Mouse (Mus musculus): ENCODE results near the gene Fstl4. TPM values are rescaled to one million over a fixed set of nuclear protein-coding genes. Genes with fewer than 3 reads are reported as not detected.

Gene Fstl4
- total RNA-seq, 1 experiment, result 0.09 TPM

DNA sequence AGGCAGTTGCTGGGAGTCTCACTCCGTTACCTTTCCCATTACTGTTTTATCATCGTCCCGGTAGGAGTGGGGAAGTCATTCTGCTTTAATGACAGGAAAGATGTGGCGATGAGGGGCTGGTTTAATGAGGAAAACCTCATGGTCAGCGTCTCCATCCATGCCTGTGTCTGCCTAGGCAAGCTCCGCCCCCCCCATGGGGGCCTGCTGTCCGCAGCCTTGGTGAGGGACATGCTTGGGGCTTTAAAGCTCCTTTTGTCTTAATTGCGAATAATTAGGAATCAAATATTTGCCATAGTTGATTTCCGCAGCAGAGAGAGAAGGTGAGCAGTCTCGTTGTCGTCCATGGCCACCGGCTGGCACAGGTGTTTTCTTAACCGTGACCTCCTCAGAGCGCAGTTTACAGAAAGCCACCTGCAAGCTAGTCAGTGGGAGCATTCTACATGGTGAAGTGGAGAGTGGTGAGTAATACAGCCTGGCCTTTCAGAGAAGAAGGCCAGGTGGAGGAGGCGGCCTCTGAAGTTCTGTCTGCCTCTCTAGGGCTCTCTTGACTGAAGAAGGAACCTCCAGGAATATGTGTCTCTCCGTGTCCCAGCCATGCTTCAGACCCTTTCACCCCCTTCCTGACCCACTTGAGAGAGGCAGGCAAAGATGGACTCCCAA is 232.1 kb downstream of the Fstl4 start:
- Histone ChIP-seq H3K9me3 (ENCODE audit: control insufficient read depth, insufficient read depth, low read depth, low read length) (no peaks in the 10 kb centered on the region), H3K4me1 (ENCODE audit: control insufficient read depth in 2 of 2, insufficient read depth in 2 of 2, low read length in 2 of 2, poor library complexity in 1 of 2) (no peaks in the 10 kb centered on the region), H3K27ac (ENCODE audit: insufficient read depth, low read depth, low read length, poor library complexity, severe bottlenecking) (no peak overlapping the region), H3K9ac (ENCODE audit: insufficient read depth, low read depth, low read length, poor library complexity, severe bottlenecking) (no peak overlapping the region), H3K4me3 (ENCODE audit: insufficient read depth in 1 of 2, low read depth in 1 of 2, low read length in 2 of 2, poor library complexity in 1 of 2, severe bottlenecking in 1 of 2) (no peak overlapping the region), H3K36me3 (ENCODE audit: control insufficient read depth, insufficient read depth, low read length, poor library complexity, severe bottlenecking) (no peaks in the 10 kb centered on the region)
- no peak for DNase-seq (ENCODE audit: low read depth, low spot score)
- in situ Hi-C loops (cut with MboI; ENCODE audit: low sequenced_read_pairs in 2 of 2, unreplicated experiment in 2 of 2), result no loop called here
- TF ChIP-seq MAFK (IDR thresholded peaks at IDR 0.05; ENCODE audit: insufficient read depth, low read depth, low read length) (no peak), ZNF384 (IDR thresholded peaks at IDR 0.05; ENCODE audit: low read depth, low read length) (no peak), ZC3H11A (IDR thresholded peaks at IDR 0.05; ENCODE audit: borderline replicate concordance, low read depth, low read length) (no peak), HCFC1 (IDR thresholded peaks at IDR 0.05; ENCODE audit: borderline replicate concordance, insufficient read depth, low read length) (no peak), CHD2 (IDR thresholded peaks at IDR 0.05; ENCODE audit: low read depth, low read length) (no peak)

DNA sequence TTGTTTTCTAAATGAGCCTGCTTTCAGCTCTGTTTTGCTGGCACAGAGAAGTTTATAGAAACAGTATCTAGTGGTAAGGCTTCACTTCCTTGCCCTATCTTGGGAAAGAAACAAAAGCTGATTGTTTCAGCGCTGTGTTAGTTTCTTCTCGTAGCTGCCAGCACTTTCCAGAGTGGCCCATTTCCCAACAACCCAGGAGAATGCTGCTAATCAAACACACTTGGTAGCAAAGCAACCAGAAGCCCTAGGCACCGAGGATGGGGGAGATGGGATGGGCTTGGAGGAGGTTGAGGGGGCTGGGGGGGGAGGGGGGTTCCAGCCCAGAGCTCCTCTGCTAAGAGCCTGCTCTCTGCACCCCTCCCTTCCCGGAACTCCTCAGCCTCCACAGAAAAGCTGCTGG is 233.0 kb downstream of the Fstl4 start:
- H3K9me3 ChIP-seq (ENCODE audit: control insufficient read depth, insufficient read depth, low read depth, low read length), result no peaks in the 10 kb centered on the region
- DNase-seq (ENCODE audit: low read depth, low spot score), result no peak

DNA sequence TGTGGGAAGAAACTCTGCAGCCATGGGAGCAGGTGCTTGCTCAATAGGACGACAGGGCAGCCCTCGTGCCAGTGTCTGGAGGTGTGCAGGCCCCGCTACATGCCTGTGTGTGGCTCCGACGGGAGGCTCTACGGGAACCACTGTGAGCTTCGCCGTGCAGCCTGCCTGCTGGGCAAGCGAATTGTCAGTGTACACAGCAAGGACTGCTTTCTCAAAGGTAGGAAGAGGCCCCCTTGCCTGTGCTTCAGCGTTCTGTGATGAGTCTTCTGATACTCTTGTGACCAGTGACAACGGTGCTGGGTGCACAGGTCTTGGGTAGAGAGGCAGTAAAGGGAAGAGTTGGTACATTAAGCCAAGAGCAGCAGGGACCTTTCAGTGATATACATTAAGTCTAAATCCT is 235.8 kb downstream of the Fstl4 start:
- H3K4me1 ChIP-seq (ENCODE audit: control insufficient read depth in 2 of 2, insufficient read depth in 2 of 2, low read length in 2 of 2, poor library complexity in 1 of 2), result no peaks in the 10 kb centered on the region
- H3K9me3 ChIP-seq (ENCODE audit: control insufficient read depth, insufficient read depth, low read depth, low read length), result no peaks in the 10 kb centered on the region
- no peak overlapping the region for H3K4me3 ChIP-seq (ENCODE audit: insufficient read depth in 1 of 2, low read depth in 1 of 2, low read length in 2 of 2, poor library complexity in 1 of 2, severe bottlenecking in 1 of 2)
- H3K9ac ChIP-seq (ENCODE audit: insufficient read depth, low read depth, low read length, poor library complexity, severe bottlenecking), result no peak overlapping the region
- H3K36me3 ChIP-seq (ENCODE audit: control insufficient read depth, insufficient read depth, low read length, poor library complexity, severe bottlenecking), result no peaks in the 10 kb centered on the region
- no peak overlapping the region for H3K27ac ChIP-seq (ENCODE audit: insufficient read depth, low read depth, low read length, poor library complexity, severe bottlenecking)
- in situ Hi-C loops (cut with MboI; ENCODE audit: low sequenced_read_pairs in 2 of 2, unreplicated experiment in 2 of 2), result no loop called here
- TF ChIP-seq CHD2 (IDR thresholded peaks at IDR 0.05; ENCODE audit: low read depth, low read length) (no peak), HCFC1 (IDR thresholded peaks at IDR 0.05; ENCODE audit: borderline replicate concordance, insufficient read depth, low read length) (no peak), MAFK (IDR thresholded peaks at IDR 0.05; ENCODE audit: insufficient read depth, low read depth, low read length) (no peak), ZC3H11A (IDR thresholded peaks at IDR 0.05; ENCODE audit: borderline replicate concordance, low read depth, low read length) (no peak), ZNF384 (IDR thresholded peaks at IDR 0.05; ENCODE audit: low read depth, low read length) (no peak)
- DNase-seq (ENCODE audit: low read depth, low spot score), result no peak

More for the DNA sequence above, 233.0 kb downstream of the Fstl4 start:
- in situ Hi-C loops (cut with MboI; ENCODE audit: low sequenced_read_pairs in 2 of 2, unreplicated experiment in 2 of 2), result no loop called here
- no peaks in the 10 kb centered on the region for H3K4me1 ChIP-seq (ENCODE audit: control insufficient read depth in 2 of 2, insufficient read depth in 2 of 2, low read length in 2 of 2, poor library complexity in 1 of 2)
- H3K27ac ChIP-seq (ENCODE audit: insufficient read depth, low read depth, low read length, poor library complexity, severe bottlenecking), result no peak overlapping the region
- no peaks in the 10 kb centered on the region for H3K36me3 ChIP-seq (ENCODE audit: control insufficient read depth, insufficient read depth, low read length, poor library complexity, severe bottlenecking)
- no peak overlapping the region for H3K4me3 ChIP-seq (ENCODE audit: insufficient read depth in 1 of 2, low read depth in 1 of 2, low read length in 2 of 2, poor library complexity in 1 of 2, severe bottlenecking in 1 of 2)
- no peak for TF ChIP-seq MAFK (IDR thresholded peaks at IDR 0.05; ENCODE audit: insufficient read depth, low read depth, low read length)
- TF ChIP-seq ZNF384 (IDR thresholded peaks at IDR 0.05; ENCODE audit: low read depth, low read length), result no peak
- no peak for TF ChIP-seq HCFC1 (IDR thresholded peaks at IDR 0.05; ENCODE audit: borderline replicate concordance, insufficient read depth, low read length)
- no peak for TF ChIP-seq ZC3H11A (IDR thresholded peaks at IDR 0.05; ENCODE audit: borderline replicate concordance, low read depth, low read length)
- TF ChIP-seq CHD2 (IDR thresholded peaks at IDR 0.05; ENCODE audit: low read depth, low read length), result no peak
- no peak overlapping the region for H3K9ac ChIP-seq (ENCODE audit: insufficient read depth, low read depth, low read length, poor library complexity, severe bottlenecking)

DNA sequence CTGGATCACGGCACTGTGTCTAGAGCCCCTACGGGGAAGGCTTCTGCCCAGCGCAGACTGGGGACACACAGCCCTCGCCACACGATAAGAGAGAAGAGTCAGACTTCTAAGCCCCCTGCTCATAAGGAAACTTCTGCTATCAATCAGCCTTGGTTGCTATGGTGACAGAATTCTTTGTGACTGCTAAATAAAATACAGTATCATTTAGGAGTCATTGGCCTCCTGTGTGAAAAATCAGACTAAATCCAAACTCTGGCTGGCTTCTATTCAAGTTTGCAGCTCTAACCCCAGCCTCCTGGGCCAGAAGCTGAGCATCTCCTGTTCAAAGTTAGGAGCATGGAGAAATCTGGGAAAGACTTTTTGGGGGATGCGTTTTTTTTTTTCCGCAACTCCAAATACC is 238.9 kb downstream of the Fstl4 start:
- Histone ChIP-seq H3K4me1 (ENCODE audit: control insufficient read depth in 2 of 2, insufficient read depth in 2 of 2, low read length in 2 of 2, poor library complexity in 1 of 2) (no peaks in the 10 kb centered on the region), H3K27ac (ENCODE audit: insufficient read depth, low read depth, low read length, poor library complexity, severe bottlenecking) (no peak overlapping the region), H3K9me3 (ENCODE audit: control insufficient read depth, insufficient read depth, low read depth, low read length) (no peaks in the 10 kb centered on the region), H3K36me3 (ENCODE audit: control insufficient read depth, insufficient read depth, low read length, poor library complexity, severe bottlenecking) (no peaks in the 10 kb centered on the region), H3K9ac (ENCODE audit: insufficient read depth, low read depth, low read length, poor library complexity, severe bottlenecking) (no peak overlapping the region), H3K4me3 (ENCODE audit: insufficient read depth in 1 of 2, low read depth in 1 of 2, low read length in 2 of 2, poor library complexity in 1 of 2, severe bottlenecking in 1 of 2) (no peak overlapping the region)
- no peak for DNase-seq (ENCODE audit: low read depth, low spot score)
- TF ChIP-seq CHD2 (IDR thresholded peaks at IDR 0.05; ENCODE audit: low read depth, low read length), result no peak
- TF ChIP-seq ZNF384 (IDR thresholded peaks at IDR 0.05; ENCODE audit: low read depth, low read length), result no peak
- TF ChIP-seq HCFC1 (IDR thresholded peaks at IDR 0.05; ENCODE audit: borderline replicate concordance, insufficient read depth, low read length), result no peak
- TF ChIP-seq MAFK (IDR thresholded peaks at IDR 0.05; ENCODE audit: insufficient read depth, low read depth, low read length), result no peak
- no peak for TF ChIP-seq ZC3H11A (IDR thresholded peaks at IDR 0.05; ENCODE audit: borderline replicate concordance, low read depth, low read length)
- in situ Hi-C loops (cut with MboI; ENCODE audit: low sequenced_read_pairs in 2 of 2, unreplicated experiment in 2 of 2), result no loop called here

Data from ES-E14 (cell line).